Mouse (Mus musculus): ENCODE measurements around the gene Tmem135. TPM values are rescaled to one million over a fixed set of nuclear protein-coding genes. Genes with fewer than 3 reads are reported as not detected.

Gene Tmem135
- total RNA-seq, 2 experiments from 2014 or later = 62.7 to 70.0 TPM

- DNase-seq (ENCODE audit: low spot score in 2 of 2) = no peak
These were observed 150.7 kb downstream of the Tmem135 start for GRCm38 (mm10) chr7:89253317-89253716.

DNA sequence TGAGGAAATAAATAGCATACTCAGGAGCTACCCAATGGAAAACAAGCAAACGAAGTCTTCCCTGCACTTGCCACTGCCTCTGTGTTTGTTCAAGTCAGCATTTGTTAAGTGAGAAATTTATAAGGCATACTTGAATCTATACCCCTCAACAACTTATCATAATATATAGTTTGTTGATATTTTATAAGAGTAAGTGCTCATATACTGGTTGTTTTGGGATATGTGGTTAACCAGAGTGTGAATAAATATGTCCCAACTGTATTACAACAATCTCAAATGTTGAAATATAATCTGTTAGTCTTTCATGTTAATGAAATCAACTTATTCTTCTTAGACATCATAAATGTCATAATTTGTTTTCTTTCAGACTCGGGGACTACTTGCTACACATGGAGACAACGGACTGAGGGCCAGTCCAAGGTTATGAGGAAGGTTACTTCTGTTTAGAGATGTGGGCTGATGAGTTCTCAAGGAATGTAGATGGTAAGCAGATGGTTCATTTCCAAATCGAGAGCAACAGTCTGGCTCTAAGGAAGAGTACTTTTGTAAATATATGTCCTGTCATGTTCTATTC lies 152.1 kb downstream of the Tmem135 start:
- no peak for DNase-seq (ENCODE audit: low spot score in 2 of 2)

DNA sequence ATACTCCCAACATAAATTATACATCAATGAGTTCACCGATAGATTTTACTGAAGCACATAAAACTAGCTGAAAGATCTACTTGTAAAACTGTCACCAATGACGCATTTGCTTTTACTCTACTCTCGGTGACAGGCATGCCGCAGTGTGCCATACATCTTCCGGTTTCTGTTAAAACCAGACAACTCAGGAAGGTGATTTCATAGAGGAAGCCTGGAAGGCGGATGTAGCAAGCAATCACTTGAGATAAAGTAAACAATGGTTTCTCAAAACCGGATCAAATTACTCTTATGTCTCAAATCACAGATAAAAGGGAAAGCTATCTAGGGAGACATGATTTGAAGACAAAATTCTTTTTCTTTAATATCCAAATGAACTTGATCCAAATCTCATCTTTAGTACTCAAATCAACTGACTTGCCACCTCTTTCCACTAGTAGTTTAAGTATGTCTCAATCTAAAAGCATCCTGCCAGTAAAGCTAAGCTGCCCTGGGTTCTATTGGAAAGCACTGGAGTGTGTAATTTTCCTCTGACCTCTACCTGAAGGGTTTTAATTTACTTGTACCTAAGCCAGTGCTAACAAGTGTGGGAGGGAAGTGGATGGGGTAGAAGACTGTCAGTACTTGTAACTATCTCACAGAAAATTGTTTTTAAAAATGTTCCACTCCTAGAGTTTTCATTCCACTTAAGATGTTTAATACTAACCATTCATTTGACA lies 155.7 kb downstream of the Tmem135 start:
- DNase-seq (ENCODE audit: low spot score in 2 of 2) = no peak

GRCm38 (mm10) chr7:89247012-89247710 lies 156.9 kb downstream of the Tmem135 start:
- DNase-seq (ENCODE audit: low spot score in 2 of 2) = no peak

GRCm38 (mm10) chr7:89242565-89242964 lies 161.5 kb downstream of the Tmem135 start:
- DNase-seq (ENCODE audit: low spot score in 2 of 2) = no peak

GRCm38 (mm10) chr7:89242143-89242542 lies 161.9 kb downstream of the Tmem135 start:
- DNase-seq (ENCODE audit: low spot score in 2 of 2) = no peak

DNA sequence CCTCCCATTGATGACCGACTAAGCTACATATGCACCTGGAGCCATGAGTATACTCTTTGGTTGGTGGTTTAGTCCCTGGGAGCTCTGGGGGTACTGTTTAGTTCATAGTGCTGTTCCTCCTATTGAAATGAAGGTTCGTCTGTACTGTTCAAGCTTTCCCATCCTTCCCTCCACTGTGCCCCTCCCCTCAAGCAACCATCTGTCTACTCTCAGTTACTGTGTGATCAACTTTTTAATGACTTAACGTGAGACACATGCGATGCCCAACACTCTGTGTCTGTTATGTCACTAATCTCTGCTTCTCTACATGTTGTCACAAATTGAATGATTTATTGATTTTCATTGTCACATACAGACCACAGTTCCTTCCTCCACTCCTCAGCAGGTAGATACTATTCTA lies 164.4 kb downstream of the Tmem135 start:
- DNase-seq (ENCODE audit: low spot score in 2 of 2) = peak in 1 of 2 experiments; percentile 37

DNA sequence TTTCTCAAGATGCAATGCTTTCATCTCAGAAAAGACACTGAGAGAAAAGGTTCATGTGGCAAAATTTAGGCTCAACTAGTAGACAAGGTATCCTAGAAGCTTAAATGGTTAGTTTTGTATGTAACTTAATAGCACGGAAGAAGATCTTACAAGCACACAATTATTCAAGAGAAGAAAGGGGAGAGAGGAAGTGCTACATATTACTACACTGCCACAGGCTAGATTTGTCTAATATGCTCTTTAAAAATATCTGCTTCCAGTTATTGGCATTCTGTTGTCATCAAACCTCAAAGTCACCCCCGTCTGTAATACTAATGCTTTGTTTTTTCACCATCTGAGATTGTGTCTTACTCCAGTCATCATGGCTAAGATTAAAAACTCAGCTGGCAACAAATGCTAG lies 167.4 kb downstream of the Tmem135 start:
- no peak for DNase-seq (ENCODE audit: low spot score in 2 of 2)

GRCm38 (mm10) chr7:89235974-89236507 lies 168.0 kb downstream of the Tmem135 start:
- DNase-seq (ENCODE audit: low spot score in 2 of 2) = no peak

DNA sequence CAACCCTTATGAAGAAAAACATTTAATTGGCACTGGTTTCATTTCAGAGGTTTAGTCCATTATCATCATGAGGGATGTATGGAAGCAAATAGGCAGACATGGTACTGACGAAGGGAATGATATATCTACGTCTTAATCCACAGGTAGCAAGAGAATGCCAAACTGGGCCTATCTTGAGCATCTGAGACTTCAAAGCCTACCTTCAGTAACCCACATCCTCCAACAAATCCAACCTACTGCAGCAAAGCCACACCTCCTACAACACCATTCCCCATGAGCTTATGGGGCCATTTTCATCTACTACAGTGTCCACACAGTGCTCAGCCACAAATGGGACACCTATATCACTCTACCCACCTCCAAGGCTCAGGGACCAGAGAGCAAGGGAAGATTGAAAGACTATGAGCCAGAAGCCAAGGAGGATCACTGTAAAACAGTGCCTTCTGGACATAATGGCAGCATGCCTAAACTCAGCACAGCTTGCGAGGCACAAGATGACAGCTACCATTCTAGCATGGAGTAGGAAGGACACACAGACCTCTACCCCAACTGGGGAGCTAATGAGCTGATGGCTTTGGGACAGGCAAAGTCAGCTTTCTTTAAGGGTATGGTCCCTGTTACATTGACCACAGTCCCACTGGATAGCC lies 171.4 kb downstream of the Tmem135 start:
- peak in 1 of 2 experiments; percentile 20 for DNase-seq (ENCODE audit: low spot score in 2 of 2)

DNA sequence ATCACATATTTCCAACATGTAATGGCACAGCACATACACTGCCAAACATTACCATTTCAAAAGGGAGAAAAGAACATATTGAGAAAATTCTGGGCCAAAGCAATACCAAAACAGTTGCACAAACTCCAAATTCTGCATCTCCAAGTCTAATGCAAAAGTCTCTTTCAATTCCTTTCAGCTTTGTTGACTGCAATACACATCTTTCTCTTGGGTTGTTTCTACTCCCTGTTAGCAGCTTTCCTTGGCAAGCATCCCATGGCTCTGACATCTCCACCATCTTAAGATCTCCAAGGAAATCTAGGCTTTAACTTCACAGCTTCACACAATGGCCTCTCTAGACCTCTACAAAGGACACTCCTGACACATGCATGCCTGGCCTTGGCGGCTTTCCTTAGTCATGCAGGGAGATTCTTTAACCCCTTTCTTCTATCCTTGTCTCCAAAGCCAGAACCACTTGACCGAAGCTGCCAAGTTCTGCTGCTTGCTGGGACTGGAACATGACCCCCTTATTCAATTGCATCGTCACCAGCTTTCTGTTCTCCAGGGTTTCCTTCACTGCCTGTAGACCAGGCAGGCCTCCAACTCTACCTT lies 172.7 kb downstream of the Tmem135 start:
- DNase-seq (ENCODE audit: low spot score in 2 of 2) = no peak

DNA sequence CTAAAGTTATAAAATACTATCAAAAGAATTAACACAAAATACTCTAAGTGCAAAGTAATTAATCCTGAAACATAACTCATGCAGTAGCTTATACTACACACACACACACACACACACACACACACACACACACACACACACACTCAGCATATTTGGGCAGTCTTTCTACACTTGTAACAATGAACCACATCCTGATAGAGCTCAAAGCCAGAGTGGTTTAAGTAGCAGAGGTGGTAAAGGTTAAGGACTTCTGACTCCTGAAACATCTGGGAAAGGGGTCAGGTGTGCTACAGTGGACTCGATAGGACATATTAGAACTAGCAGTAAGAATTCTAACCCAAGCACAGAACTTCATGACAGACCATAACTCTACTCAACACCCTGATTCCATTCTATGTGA lies 181.4 kb downstream of the Tmem135 start:
- DNase-seq (ENCODE audit: low spot score in 2 of 2) = no peak

- DNase-seq (ENCODE audit: low spot score in 2 of 2) = no peak
These were observed 187.4 kb downstream of the Tmem135 start for GRCm38 (mm10) chr7:89216628-89217027.

DNA sequence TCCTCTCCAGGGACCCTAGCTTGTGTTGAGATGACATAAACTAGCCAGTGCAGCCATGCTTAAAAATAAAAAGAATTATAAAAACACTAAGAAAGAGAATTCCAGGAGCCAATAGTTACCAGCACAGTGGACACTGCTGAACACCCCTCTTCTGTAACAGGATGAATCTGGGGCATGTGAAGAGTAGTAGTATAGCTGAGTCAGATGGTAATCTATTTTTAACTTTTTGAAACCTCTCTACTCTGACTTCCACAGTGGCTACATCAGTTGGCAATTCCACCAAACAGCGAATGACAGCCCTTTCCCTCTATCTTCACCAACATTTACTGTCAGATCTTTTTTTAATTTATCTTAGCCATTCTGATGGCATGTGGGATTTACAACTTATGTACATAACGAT lies 187.9 kb downstream of the Tmem135 start:
- DNase-seq (ENCODE audit: low spot score in 2 of 2) = no peak

DNA sequence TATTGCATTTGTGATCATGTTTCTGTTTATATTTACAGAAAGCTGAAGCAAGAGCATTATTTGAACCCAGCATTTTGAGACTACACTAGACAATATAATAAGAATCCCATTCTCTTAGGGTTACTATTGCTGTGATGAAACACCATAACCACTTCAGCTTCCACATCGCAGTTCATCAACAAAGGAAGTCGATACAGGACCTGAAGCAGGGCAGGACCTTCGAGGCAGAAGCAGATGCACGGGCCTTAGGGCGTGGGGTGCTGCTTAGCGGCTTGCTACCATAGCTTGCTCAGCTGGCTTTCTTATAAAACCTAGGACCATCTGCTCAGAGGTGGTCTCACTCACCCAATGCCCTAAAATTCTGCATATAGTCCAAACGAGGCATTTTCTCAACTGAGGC lies 188.3 kb downstream of the Tmem135 start:
- no peak for DNase-seq (ENCODE audit: low spot score in 2 of 2)

DNA sequence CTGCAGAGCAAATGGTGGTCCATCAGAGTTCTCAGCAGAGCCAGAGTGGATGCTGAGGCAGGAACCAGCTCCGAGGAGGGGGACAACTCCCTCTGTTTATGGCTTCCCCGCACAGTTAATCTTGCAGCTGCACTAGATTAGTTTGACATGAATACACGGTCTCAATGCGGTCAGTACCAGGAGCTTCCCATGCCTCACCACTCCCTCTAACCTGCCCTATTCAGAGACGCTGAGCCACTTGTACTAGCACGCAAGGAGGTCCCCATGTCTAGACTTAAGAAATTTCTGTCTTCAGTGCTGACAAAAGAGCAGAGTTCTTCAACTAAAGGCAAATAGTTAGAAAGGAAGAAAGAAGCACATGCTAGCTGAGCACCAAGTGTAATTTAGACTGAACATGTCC lies 193.5 kb downstream of the Tmem135 start:
- DNase-seq (ENCODE audit: low spot score in 2 of 2) = no peak

GRCm38 (mm10) chr7:89206165-89206564 lies 197.9 kb downstream of the Tmem135 start:
- DNase-seq (ENCODE audit: low spot score in 2 of 2) = no peak

GRCm38 (mm10) chr7:89205402-89205801 lies 198.6 kb downstream of the Tmem135 start:
- DNase-seq (ENCODE audit: low spot score in 2 of 2) = no peak

GRCm38 (mm10) chr7:89203144-89203543 lies 200.9 kb downstream of the Tmem135 start:
- no peak for DNase-seq (ENCODE audit: low spot score in 2 of 2)

DNA sequence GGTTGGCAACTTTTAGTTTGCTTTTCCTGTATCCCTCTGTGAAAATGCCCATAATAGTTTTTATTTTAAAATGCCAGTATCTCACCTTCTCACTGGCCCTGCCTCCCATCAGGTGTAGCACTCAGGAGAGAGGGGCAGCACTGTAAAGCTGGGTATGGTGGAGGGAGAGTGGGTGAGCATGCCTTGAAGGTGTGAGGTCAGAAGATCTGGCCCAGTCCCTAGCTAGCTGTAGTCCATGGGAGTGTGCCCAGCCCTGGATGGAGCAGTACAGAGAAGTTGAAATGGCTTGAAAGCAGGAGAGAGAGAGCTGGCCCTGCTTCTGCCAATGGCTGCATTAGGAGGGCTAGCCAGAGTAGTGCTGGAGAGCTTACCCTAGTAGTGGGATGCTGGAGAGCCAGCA lies 202.1 kb downstream of the Tmem135 start:
- DNase-seq (ENCODE audit: low spot score in 2 of 2) = no peak

- DNase-seq (ENCODE audit: low spot score in 2 of 2) = no peak
These were observed 205.5 kb downstream of the Tmem135 start for GRCm38 (mm10) chr7:89198499-89198898.

All from layer of hippocampus, adult 18-20 months (tissue).